Mouse (Mus musculus) layer of hippocampus, postnatal 36 days (tissue): ENCODE measurements around the gene Large2. TPM values are rescaled to one million over a fixed set of nuclear protein-coding genes. Genes with fewer than 3 reads are reported as not detected.

Experiments used
- DNase-seq, 2 experiments: peaks; one replicate each; pipeline ENCODE4 v3.0.0; 2022
- microRNA-seq, 2 experiments: library from miRNA; unstranded; fragments of <30 nt; microRNA quantifications; one replicate each; pipeline ENCODE4 v1.2.0; 2021
- total RNA-seq, 2 experiments: library from RNA; stranded (reverse); gene quantifications; 2 replicates each; pipeline ENCODE4 v1.2.3; 2021

Large2 gene
- total RNA-seq, 2 experiments from 2014 or later, result 0.81 TPM; not detected in 1

GRCm38 (mm10) chr2:92327601-92328000 is 47.1 kb downstream of the Large2 start:
- no peak for DNase-seq

GRCm38 (mm10) chr2:92326221-92326620 is 48.4 kb downstream of the Large2 start:
- no peak for DNase-seq

- no peak for DNase-seq
These were observed 49.0 kb downstream of the Large2 start for GRCm38 (mm10) chr2:92325676-92326075.

GRCm38 (mm10) chr2:92322669-92323068 is 52.0 kb downstream of the Large2 start:
- no peak for DNase-seq

- DNase-seq, result no peak
These were observed 57.4 kb downstream of the Large2 start for GRCm38 (mm10) chr2:92317228-92317627.

- DNase-seq, result no peak
These were observed 58.0 kb downstream of the Large2 start for GRCm38 (mm10) chr2:92316652-92317051.

Small RNA genes within 50 kb of the gene (microRNA-seq; reads per million reads assigned to microRNA genes)
- 2.4 to 3.6 reads per million in 2 experiments for gene Mir7000

Other genes starting within 250 kb of the Large2 start
- 10 to 100 TPM; 32.5 to 39.0 TPM for gene Pex16, start 193 bp downstream of the Large2 start, total RNA-seq
- gene 1700029I15Rik, start 7.7 kb upstream of the Large2 start, total RNA-seq, result 1 to 10 TPM; 3.8 to 6.4 TPM
- gene Mapk8ip1, start 26.4 kb upstream of the Large2 start, total RNA-seq, result 100 to 1,000 TPM; 336 to 345 TPM
- 100 to 1,000 TPM in 1 of 2 experiments, 10 to 100 TPM in 1; 93.7 to 101 TPM for gene Cry2, start 59.2 kb upstream of the Large2 start, total RNA-seq
- 10 to 100 TPM; 13.3 to 14.5 TPM for gene Slc35c1, start 85.7 kb upstream of the Large2 start, total RNA-seq
- 100 to 1,000 TPM; 267 to 302 TPM for gene Chst1, start 224.8 kb upstream of the Large2 start, total RNA-seq